Mouse (Mus musculus) myocyte (in vitro differentiated cells): Measurements from ENCODE around the gene Sh3kbp1. TPM values are rescaled to one million over a fixed set of nuclear protein-coding genes. Genes with fewer than 3 reads are reported as not detected.

Experiments used
- H3K27me3 ChIP-seq: one replicate; pipeline ENCODE4 v1.6.1; 2011; ENCODE audit not compliant: control insufficient read depth, insufficient read depth, insufficient read length
- H3K36me3 ChIP-seq: one replicate; pipeline ENCODE4 v1.6.1; 2011; ENCODE audit not compliant: control insufficient read depth, insufficient read depth
- H3K4me2 ChIP-seq: one replicate; pipeline ENCODE4 v1.6.1; 2011; ENCODE audit warnings: low read depth, control low read depth
- H3K4me3 ChIP-seq: one replicate; pipeline ENCODE4 v1.5.1; 2011; ENCODE audit warnings: mild to moderate bottlenecking, control low read depth, moderate library complexity
- H3K79me2 ChIP-seq: one replicate; pipeline ENCODE4 v1.6.1; 2011; ENCODE audit not compliant: control insufficient read depth, insufficient read depth
- H3ac ChIP-seq: one replicate; pipeline ENCODE4 v1.6.1; 2011; ENCODE audit not compliant: control insufficient read depth, insufficient read length
- CEBPB ChIP-seq: IDR thresholded peaks from 2 replicates; pipeline ENCODE4 v1.6.1; 2011; ENCODE audit warnings: mild to moderate bottlenecking, moderate library complexity; ENCODE audit not compliant: poor library complexity, insufficient read depth, severe bottlenecking
- E2F4 ChIP-seq: IDR thresholded peaks from one replicate; pipeline ENCODE4 v1.6.1; 2011; ENCODE audit warnings: mild to moderate bottlenecking, control low read depth, moderate library complexity; ENCODE audit not compliant: insufficient read depth
- MAX ChIP-seq: IDR thresholded peaks from one replicate; pipeline ENCODE4 v1.6.1; 2011; ENCODE audit warnings: low read depth, mild to moderate bottlenecking, control low read depth
- MYOD1 ChIP-seq, 3 experiments: IDR thresholded peaks; one replicate each; pipeline ENCODE4 v1.6.1; 2011; ENCODE audit warnings: control low read depth in 2 of 3, low read depth in 2 of 3, mild to moderate bottlenecking in 2 of 3, moderate library complexity in 1 of 3; ENCODE audit not compliant: insufficient read length in 2 of 3, control insufficient read depth in 1 of 3
- MYOG ChIP-seq, 3 experiments: IDR thresholded peaks; one replicate each; pipeline ENCODE4 v1.6.1; 2011; ENCODE audit warnings: control low read depth in 2 of 3, low read depth in 2 of 3, mild to moderate bottlenecking in 2 of 3; ENCODE audit not compliant: insufficient read length in 2 of 3, control insufficient read depth in 1 of 3, insufficient read depth in 1 of 3
- POLR2A ChIP-seq: IDR thresholded peaks from one replicate; pipeline ENCODE4 v1.6.1; 2011; ENCODE audit warnings: low read depth, mild to moderate bottlenecking, control low read depth, moderate library complexity; ENCODE audit not compliant: insufficient read length
- POLR2AphosphoS2 ChIP-seq: IDR thresholded peaks from one replicate; pipeline ENCODE4 v1.6.1; 2011; ENCODE audit warnings: low read depth, control low read depth; ENCODE audit not compliant: insufficient read length
- REST ChIP-seq: IDR thresholded peaks from one replicate; pipeline ENCODE4 v1.6.1; 2011; ENCODE audit warnings: mild to moderate bottlenecking, control low read depth, moderate library complexity; ENCODE audit not compliant: insufficient read depth, insufficient read length
- SRF ChIP-seq: IDR thresholded peaks from one replicate; pipeline ENCODE4 v1.6.1; 2011; ENCODE audit warnings: low read depth; ENCODE audit not compliant: control insufficient read depth, insufficient read length
- TCF12 ChIP-seq: IDR thresholded peaks from one replicate; pipeline ENCODE4 v1.6.1; 2011; ENCODE audit warnings: mild to moderate bottlenecking, control low read depth; ENCODE audit not compliant: poor library complexity, insufficient read depth, severe bottlenecking
- TCF3 ChIP-seq: IDR thresholded peaks from one replicate; pipeline ENCODE4 v1.6.1; 2011; ENCODE audit warnings: low read depth, control low read depth; ENCODE audit not compliant: insufficient read length
- USF1 ChIP-seq: IDR thresholded peaks from one replicate; pipeline ENCODE4 v1.6.1; 2011; ENCODE audit warnings: low read depth, mild to moderate bottlenecking, control low read depth, moderate library complexity
- polyA plus RNA-seq: library from polyadenylated mRNA; unstranded; fragments of >200 nt; fragmentation: generic; extraction: Trizol; gene quantifications from one replicate; pipeline ENCODE4 v1.2.1, GENCODE M21; 2012; ENCODE audit warnings: missing spikeins

The Sh3kbp1 gene
- polyA plus RNA-seq, 1 experiment, result 31.7 TPM

- TF ChIP-seq TCF12, result no peak
- no peak for TF ChIP-seq POLR2A
- TF ChIP-seq POLR2AphosphoS2, result no peak
- TF ChIP-seq MAX, result no peak
- no peak for TF ChIP-seq SRF
- no peak for TF ChIP-seq MYOG (IDR thresholded peaks at IDR 0.05; ENCODE audit: control insufficient read depth in 1 of 3, insufficient read depth in 1 of 3, insufficient read length in 2 of 3, low read depth in 2 of 3)
- TF ChIP-seq TCF3, result no peak
- TF ChIP-seq MYOD1 (IDR thresholded peaks at IDR 0.05; ENCODE audit: control insufficient read depth in 1 of 3, insufficient read length in 2 of 3, low read depth in 2 of 3), result no peak
- no peak for TF ChIP-seq REST
- TF ChIP-seq E2F4, result no peak
- no peak for TF ChIP-seq CEBPB
- TF ChIP-seq USF1, result no peak
- Histone ChIP-seq H3ac (no peak overlapping the region), H3K36me3 (no peaks in the 10 kb centered on the region), H3K27me3 (no peaks in the 10 kb centered on the region), H3K79me2 (no peaks in the 10 kb centered on the region), H3K4me3 (no peak overlapping the region), H3K4me2 (no peak overlapping the region)
Observed at GRCm38 (mm10) chrX:159928834-159929233, 301.8 kb downstream of the Sh3kbp1 start.

- H3K79me2 ChIP-seq, result no peaks in the 10 kb centered on the region
- no peaks in the 10 kb centered on the region for H3K36me3 ChIP-seq
- no peak for TF ChIP-seq POLR2AphosphoS2
- TF ChIP-seq POLR2A, result no peak
- TF ChIP-seq TCF12, result no peak
- no peak for TF ChIP-seq MYOD1 (IDR thresholded peaks at IDR 0.05; ENCODE audit: control insufficient read depth in 1 of 3, insufficient read length in 2 of 3, low read depth in 2 of 3)
- TF ChIP-seq E2F4, result no peak
- TF ChIP-seq SRF, result no peak
- TF ChIP-seq CEBPB, result no peak
- TF ChIP-seq REST, result no peak
- no peak for TF ChIP-seq MAX
- no peak overlapping the region for H3ac ChIP-seq
- H3K27me3 ChIP-seq, result no peaks in the 10 kb centered on the region
- H3K4me2 ChIP-seq, result peak overlapping the region; percentile 18
- no peak overlapping the region for H3K4me3 ChIP-seq
Observed at GRCm38 (mm10) chrX:159932027-159932426, 305.0 kb downstream of the Sh3kbp1 start.

- Histone ChIP-seq H3K27me3 (no peaks in the 10 kb centered on the region), H3K36me3 (no peaks in the 10 kb centered on the region), H3K79me2 (no peaks in the 10 kb centered on the region), H3ac (no peak overlapping the region), H3K4me3 (no peak overlapping the region), H3K4me2 (no peak overlapping the region)
- TF ChIP-seq MYOG (IDR thresholded peaks at IDR 0.05; ENCODE audit: control insufficient read depth in 1 of 3, insufficient read depth in 1 of 3, insufficient read length in 2 of 3, low read depth in 2 of 3), result no peak
- TF ChIP-seq MAX, result no peak
- no peak for TF ChIP-seq MYOD1 (IDR thresholded peaks at IDR 0.05; ENCODE audit: control insufficient read depth in 1 of 3, insufficient read length in 2 of 3, low read depth in 2 of 3)
- no peak for TF ChIP-seq REST
Observed at GRCm38 (mm10) chrX:159942569-159942968, 315.5 kb downstream of the Sh3kbp1 start.

GRCm38 (mm10) chrX:159943586-159943985 lies 316.5 kb downstream of the Sh3kbp1 start:
- no peak overlapping the region for H3ac ChIP-seq
- no peak overlapping the region for H3K4me2 ChIP-seq
- no peak overlapping the region for H3K4me3 ChIP-seq
- TF ChIP-seq E2F4 (no peak), TCF3 (no peak), USF1 (no peak), MAX (no peak), POLR2AphosphoS2 (no peak), REST (no peak), TCF12 (no peak), SRF (no peak), POLR2A (no peak), CEBPB (no peak), MYOG (IDR thresholded peaks at IDR 0.05; ENCODE audit: control insufficient read depth in 1 of 3, insufficient read depth in 1 of 3, insufficient read length in 2 of 3, low read depth in 2 of 3) (no peak), MYOD1 (IDR thresholded peaks at IDR 0.05; ENCODE audit: control insufficient read depth in 1 of 3, insufficient read length in 2 of 3, low read depth in 2 of 3) (no peak)
- H3K36me3 ChIP-seq, result no peaks in the 10 kb centered on the region
- H3K27me3 ChIP-seq, result no peaks in the 10 kb centered on the region
- no peaks in the 10 kb centered on the region for H3K79me2 ChIP-seq

GRCm38 (mm10) chrX:159953546-159954429 lies 326.7 kb downstream of the Sh3kbp1 start:
- Histone ChIP-seq H3ac (no peak overlapping the region), H3K36me3 (peaks cover 3% of the 10 kb centered on the region), H3K27me3 (no peaks in the 10 kb centered on the region), H3K4me2 (peak overlapping the region; percentile 72), H3K79me2 (no peaks in the 10 kb centered on the region), H3K4me3 (no peak overlapping the region)
- TF ChIP-seq POLR2AphosphoS2 (no peak), SRF (no peak), USF1 (no peak), E2F4 (no peak), MAX (no peak)
